Mouse (Mus musculus) layer of hippocampus, adult 9-10 months (tissue): Measurements from ENCODE around the gene Hpcal4.

Source experiments
- DNase-seq: peaks from one replicate; pipeline ENCODE4 v3.0.0; 2022; ENCODE audit warnings: low spot score

Gene Hpcal4

GRCm38 (mm10) chr4:123239361-123240203, 56.6 kb downstream of the Hpcal4 start:
- DNase-seq, result no peak
